Mouse (Mus musculus) 3134 (cell line): Measurements from ENCODE around the gene 2310022A10Rik.

ENCODE experiments used
- DNase-seq: peaks from one replicate; pipeline ENCODE4 v3.0.0-alpha.2; 2011; ENCODE audit warnings: low spot score; ENCODE audit not compliant: insufficient read length; ENCODE audit errors: extremely low read depth

The 2310022A10Rik gene

DNA sequence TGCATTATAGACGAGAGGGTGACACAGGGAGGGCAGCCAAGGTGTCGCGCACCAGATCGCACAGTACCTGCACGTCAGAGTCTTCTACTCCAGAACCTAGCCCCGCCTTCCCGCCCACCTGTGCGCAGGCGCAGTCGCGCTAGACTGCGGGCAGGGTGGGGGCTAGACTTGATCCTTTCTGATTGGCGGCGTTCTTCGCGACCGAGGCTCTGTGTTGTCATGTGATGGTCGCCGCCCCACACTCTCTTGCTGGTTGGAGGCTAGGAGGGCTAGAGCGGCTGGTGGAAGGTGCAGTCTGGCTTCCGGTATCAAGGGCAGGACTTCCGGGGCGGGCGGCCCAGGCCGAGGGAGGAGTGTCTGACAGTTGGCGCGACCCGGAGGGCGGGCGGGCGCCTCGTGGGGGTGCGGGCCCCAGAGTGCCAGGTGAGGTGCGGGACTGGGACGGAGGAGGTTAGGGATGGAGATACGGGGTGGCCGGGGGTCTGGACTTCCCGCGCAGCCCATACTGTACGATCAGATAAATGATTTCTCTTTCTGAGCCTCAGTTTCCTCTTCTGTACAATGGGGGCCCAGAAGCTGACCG lies at the start of gene 2310022A10Rik, which contains the start of gene Pld3:
Gene 2310022A10Rik, plus strand, starts transcription at position 303 of the 583 bp plus-strand sequence.
Gene Pld3, minus strand, starts transcription at position 288 of the 583 bp plus-strand sequence.
- peak; percentile 92 for DNase-seq

DNA sequence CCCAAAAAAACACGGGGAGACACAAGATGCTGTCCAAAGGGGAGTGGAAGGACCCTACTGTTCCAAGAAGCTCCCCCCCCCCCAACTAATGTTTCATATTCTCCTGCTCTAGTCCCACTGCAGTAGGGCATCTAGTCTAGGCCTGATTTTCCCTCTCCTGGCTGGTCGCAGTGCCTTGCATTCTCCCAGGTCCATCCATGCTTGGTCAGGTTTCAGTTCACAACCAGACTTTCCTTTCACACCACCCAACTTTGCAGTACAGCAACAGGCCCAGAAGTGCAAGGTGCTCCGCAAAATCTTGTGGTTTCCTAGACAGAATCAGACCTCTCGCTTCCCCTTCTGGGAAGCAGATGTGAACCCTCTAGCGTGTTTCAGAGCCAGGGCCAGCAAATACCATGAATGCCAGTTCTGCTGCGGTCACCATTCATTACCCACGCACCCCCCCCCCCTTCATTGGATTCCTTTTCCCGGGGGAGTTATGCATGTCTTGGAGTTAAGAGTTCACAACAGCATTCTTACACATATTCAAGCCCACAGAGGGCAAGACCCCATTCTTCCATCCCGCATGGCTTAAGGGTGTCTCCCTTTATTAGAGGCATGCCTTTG lies 46.2 kb upstream of the 2310022A10Rik start:
- DNase-seq: peak; percentile 71

DNA sequence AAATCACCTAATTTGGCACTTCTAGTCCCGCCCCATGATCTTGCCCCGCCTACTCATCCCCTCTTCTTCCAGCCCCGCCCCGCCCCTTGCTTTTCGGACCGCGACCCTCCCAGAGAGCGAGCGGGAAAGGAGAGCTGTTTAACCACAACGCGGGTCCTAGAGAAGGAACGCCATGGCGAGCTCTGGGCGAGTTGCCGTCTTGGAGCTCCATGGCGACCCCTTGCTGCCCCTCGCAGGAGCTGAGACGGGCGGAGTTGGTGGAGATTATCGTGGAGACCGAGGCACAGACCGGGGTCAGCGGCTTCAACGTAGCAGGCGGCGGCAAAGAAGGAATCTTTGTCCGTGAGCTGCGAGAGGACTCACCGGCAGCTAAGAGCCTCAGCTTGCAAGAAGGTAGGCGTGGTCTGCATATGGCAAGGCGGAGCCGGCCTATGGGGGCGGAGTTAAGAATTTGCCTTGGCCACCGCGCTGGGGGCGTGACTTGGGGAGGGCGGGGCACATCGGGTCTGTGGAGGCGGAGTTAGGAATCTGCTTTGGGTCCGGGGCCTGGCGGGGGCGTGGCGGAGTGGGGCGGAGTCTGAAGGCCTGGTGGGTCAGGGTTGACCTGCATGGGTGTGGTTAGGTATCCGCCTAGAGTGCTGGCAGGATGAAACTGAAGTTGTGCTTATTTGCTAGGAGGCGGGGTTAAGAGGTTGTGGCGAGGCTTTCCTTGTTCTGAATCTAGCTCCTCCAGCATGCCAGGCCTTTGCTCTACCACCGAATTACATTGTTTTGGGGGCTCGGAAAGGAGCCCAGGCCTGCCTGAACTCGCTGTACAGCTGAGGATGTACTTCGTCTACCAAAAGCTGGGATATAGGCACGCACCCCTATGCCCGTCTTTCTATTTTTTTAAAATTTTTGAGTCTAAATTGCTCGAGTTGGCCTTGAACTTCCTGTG lies 45.1 kb upstream of the 2310022A10Rik start:
- DNase-seq: peak; percentile 99

DNA sequence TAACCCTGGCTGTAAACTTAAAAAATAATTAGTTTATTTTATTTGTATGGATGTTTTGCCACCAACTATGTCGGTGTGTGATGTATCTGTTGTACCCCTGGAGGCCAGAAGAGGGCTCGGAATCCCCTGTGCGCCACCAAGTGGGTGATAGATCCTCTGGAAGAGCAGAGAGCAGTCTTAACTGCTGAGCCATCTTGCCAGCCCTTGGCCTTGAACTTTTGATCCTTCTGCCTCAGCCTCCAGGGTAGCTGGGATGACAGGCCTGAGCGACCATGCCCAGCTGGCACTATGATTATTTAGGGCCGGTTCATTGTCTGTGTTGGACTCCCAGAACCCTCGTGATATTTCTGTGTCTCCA lies 44.4 kb upstream of the 2310022A10Rik start:
- no peak for DNase-seq

DNA sequence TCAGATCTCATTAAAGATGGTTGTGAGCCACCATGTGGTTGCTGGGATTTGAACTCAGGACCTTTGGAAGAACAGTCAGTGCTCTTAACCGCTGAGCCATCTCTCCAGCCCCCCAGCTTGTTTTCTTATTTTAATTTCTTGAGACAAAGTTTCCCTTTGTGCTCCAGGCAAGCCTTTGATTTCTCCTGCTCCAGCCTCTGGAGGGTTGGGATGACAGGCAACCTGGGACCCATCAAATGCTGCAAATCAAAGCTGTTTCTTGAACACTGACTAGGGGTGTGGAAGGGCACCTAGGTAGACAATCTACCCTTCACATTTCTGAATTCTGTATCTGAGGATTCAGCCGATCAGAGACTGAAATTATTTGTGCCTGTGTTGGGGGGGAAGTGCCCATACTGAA lies 42.2 kb upstream of the 2310022A10Rik start:
- DNase-seq: no peak

DNA sequence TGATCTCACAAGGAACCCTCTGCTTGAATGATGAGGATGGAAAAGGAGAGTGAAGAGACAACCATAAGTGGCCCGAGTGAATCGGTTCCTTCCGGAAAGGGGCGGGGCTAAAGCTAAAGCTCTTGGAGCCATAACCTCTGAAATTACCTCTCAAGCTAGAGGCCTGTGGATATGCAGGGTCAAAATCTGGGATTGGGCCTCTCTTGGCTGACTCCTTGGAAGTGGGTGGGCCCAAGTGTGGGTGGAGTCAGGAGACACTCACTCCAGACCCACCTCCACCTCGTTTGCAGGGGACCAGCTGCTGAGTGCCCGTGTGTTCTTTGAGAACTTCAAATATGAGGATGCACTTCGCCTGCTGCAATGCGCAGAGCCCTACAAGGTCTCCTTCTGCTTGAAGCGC lies 38.1 kb upstream of the 2310022A10Rik start:
- no peak for DNase-seq

DNA sequence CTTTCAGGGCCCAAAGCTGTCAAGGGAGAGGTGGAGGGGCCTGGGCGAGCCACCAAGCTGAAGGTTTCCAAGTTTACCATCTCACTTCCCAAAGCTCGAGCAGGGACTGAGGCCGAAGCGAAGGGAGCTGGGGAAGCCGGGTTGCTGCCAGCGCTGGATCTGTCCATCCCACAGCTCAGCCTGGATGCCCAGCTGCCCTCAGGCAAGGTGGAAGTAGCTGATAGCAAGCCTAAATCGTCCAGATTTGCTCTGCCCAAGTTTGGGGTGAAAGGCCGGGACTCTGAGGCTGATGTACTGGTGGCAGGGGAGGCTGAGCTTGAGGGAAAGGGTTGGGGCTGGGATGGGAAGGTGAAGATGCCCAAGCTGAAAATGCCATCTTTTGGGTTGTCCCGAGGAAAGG lies 34.7 kb upstream of the 2310022A10Rik start:
- no peak for DNase-seq

DNA sequence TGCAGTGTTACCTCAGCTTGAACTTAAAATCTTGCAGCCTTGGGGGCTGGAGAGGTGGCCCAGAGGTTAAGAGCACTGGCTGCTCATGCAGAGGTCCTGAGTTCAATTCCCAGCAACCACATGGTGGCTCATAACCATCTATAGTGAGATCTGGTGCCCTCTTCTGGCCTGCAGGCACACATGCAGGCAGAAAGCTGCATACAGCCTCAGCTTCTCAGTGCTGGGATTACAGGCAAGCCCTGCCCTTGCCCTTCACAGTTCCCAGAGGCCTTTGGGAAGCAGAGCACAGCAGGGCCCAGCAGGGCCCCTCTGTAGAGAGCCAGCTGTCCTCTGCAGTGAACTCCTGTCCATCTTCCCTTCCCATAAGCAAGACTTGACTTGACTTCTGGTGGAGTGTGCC lies 32.9 kb upstream of the 2310022A10Rik start:
- DNase-seq: no peak

DNA sequence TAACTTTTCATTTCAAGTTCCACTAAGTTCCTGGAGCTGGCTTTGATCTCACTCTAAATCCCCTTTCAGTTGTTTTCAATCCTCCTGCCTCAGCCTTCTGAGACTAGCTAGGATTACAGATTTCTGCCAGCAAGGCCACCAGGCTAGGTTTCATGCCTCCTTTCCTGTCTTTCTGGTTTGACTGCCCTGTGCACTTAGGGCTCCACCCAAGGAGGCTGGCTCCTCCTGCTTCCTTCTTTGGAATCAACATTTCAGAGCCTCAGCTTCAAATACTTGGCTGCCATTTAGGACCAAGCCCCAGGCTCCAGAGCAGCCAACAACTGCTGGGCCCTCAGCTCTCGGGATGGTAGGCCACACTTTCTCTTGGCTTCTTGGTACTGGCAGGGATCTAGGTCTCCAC lies 32.4 kb upstream of the 2310022A10Rik start:
- DNase-seq: no peak

DNA sequence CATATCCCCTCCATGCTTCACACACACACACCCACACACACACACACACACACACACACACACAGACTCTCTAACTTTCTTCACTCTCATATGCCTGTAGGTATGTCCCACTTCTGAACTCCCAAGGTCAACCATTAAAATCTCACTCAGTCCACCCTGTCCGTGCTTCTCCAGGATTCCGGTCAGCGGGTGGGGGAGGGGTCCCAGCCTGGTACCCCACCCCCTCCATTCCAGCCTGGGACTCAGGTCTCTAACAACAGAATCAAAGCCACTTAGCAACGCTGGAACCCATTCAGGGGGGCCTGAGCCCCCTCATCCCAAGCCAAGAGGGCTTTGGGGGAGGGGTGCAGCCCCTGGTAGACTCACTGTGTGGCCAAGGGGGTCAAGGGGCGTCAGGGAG lies 30.1 kb upstream of the 2310022A10Rik start, which contains the start of gene Hipk4:
Gene Hipk4, plus strand, starts transcription at position 301 of the 400 bp plus-strand sequence.
- DNase-seq: no peak

DNA sequence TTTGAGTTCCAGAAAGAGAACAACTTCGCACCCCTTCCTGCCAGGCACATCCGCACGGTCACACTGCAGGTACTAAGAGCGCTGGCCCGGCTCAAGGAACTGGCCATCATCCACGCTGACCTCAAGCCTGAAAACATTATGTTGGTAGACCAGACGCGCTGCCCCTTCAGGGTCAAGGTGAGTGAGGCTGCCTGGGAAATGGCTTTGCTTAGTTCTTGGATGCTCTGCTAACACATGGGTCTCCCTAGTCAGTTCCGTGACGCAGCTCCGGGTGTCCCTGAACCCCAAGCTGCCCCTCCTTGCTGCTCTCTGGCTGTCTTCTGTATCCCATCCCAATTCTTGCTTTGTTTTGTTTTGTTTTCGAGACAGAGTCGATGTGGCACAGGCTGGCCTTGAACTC lies 29.2 kb upstream of the 2310022A10Rik start:
- DNase-seq: no peak

DNA sequence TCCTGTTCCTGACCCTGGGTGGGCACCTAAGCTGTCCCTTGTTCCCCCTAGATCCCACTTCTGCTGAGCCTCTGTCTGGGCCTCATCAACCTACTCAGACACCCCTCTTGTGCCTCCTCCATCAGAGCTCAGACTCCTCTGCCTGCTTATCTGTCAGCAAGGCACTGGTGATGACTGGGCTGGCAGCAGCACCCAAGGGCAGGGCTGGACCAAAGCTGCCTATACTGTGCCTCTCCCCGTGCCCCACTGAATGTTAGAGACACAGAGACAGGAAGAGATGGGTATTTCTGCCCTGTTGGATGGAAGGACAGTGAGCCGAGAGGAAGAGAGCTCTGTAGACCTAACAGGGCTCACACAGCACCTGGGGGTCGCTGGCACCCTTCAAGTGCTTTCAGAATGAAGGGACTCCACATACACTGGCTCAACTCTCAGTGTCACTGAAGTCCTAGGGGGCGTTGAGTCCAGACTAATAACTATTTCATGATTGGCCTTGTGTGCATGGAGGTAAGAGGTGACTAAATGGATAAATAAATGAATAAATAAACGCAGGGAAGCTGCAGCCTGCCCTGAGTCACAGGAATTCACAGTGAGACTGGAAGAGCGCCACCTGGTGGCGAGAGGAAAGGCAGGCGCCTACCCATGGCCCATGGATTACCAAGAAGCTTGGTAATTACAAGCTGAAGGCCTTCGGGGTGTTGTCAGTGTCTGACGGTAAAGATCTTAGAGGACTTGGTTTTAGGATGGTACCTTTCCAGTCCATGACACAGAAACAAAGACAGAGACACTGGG lies 26.8 kb upstream of the 2310022A10Rik start:
- DNase-seq: peak; percentile 41

DNA sequence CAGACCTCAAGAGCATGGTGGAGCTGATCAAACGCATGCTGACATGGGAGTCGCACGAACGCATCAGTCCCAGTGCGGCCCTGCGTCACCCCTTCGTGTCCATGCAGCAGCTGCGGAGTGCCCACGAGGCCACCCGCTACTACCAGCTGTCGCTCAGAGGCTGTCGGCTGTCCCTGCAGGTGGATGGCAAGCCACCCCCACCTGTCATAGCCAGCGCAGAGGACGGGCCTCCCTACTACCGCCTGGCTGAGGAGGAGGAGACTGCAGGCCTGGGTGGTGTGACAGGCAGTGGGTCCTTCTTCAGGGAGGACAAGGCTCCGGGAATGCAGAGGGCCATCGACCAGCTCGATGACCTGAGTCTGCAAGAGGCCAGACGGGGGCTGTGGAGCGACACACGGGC lies 24.0 kb upstream of the 2310022A10Rik start:
- DNase-seq: no peak

DNA sequence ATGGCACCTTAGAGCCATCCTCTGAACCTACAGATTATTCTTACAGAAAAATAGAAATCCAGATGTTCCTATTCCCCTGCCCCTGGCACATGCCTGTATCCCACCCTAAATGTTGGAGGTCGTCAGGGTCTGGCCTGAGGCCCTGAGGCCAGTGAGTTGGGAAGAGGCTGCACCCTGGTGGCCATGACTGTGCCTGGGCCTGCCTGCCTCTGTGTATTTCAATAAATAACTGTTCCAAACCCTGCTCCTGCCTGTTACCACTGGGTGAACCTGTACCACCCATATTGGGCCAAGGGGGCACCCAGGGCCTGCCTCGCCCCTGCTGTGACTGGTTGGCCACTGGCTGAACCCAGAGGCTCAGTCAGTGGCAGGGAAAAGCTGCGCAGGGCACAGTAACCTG lies 22.1 kb upstream of the 2310022A10Rik start:
- no peak for DNase-seq

DNA sequence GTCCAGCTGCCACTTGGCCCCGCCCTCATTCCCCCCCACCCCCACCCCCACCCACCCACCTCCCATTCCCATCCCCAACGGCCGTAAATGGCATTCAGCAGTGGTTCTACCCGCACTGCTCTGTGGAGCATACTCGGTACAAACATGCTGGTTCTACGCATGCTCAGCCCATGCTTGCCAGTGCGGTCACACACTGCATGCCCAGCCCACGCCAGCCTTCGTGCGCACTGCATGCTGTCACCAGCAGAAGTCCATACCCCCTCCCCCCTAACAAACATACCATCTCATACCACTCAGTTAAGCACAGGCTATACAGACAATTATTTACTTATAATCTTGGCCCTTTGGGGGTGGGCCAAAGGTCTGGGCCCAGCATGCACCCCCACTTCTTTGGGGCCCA lies 21.3 kb upstream of the 2310022A10Rik start:
- DNase-seq: no peak

DNA sequence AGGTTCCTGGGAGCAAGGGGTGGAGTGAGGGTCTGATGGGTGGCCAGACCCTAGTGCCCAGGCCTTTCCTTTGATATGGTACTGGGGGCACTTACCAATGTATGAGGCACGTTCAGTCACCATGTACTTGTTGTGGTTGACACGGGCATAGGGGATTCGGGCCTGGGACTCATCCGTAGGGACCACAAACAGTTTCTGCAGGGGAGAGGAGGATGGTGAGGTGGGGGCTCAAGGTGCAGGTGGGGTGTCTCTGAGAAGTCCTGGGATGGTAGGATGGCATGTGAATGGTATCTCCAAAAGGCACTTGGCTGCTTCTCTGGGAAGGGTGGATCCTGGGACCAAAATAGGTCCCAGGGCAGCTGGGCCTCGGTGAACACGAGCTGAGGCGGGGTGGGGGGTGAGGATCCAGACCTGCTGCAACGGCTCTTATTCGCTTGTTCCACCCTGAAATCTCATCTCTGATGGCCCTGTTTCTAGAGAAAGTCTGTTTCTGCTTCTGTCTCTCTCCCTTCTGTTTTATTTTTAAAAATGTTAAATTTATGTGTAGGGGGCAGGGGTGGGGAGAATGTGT lies 20.5 kb upstream of the 2310022A10Rik start:
- no peak for DNase-seq

DNA sequence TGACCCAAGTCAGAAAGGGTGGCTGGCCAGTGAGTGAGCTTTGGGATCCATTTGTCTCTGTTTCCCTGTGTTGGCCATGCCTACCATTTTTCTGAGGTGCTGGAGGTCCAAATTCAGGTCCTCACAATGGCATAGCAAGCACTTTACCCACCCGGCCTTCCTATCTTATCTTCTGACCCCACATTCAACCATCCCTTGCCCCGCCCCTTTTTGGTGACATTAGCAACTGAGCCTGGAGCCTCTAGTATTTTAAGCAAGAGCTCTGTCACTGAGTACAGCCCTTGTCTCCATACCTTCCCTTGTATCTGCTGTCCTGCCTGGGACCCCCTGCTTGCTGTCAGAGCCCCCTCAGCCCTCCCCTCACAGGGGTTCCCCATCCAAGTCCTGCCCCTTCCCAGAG lies 17.6 kb upstream of the 2310022A10Rik start:
- no peak for DNase-seq

DNA sequence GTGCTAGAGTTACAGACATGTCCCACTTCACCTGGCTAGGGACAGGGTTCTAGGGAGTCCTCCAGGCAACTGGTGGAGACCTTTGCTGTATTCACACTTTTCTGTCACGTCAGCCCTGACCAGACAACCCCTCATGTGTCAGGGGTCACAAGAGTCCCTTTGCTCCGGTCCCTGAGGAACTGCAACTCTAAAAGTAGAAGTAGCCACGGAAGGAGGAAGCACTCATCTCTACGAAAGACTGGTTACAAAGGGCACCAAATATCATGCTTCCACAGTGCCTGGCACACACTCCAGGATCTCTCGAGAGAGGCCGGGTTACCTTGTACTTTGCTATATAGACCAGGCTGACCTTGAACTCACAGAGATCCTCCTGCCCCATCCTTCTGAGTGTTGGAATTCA lies 16.4 kb upstream of the 2310022A10Rik start:
- no peak for DNase-seq

DNA sequence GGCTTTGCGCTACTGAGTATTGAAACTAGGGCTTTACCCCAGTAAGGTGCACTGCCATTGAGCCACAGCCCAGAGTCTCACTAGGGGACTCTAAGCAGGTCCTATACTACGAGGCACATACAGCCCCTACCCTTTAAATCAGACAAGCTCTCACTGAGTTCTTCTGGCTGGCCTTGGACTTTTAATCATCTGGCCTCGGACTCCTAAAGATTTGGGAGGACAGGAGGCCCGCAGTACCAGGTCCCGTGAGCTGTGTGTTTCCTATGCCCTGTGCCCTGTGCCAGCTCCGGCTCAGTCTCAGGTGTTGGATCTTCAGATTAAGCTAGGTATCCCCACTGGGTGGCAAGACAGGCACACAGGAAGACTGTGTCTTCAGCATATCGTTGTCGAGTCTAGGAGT lies 15.0 kb upstream of the 2310022A10Rik start:
- DNase-seq: no peak

DNA sequence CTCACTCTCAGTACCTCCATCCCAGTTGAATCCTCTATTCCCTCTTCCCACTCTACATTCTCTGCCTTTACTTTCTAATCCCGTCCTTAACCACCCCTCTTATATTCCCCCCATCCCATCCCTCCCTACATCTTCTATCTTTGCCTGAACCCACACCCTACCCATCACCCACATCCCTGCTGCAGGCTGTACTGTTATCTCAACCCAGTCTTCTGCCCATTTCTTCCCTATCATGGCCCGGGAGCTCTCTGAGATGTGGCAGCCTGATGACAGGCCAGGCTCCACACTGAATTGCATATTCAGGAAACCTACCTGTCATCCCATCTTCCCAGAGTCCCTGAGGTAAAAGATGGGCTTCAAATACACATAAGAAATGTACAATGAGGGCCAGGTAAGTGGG lies 14.2 kb upstream of the 2310022A10Rik start:
- no peak for DNase-seq

DNA sequence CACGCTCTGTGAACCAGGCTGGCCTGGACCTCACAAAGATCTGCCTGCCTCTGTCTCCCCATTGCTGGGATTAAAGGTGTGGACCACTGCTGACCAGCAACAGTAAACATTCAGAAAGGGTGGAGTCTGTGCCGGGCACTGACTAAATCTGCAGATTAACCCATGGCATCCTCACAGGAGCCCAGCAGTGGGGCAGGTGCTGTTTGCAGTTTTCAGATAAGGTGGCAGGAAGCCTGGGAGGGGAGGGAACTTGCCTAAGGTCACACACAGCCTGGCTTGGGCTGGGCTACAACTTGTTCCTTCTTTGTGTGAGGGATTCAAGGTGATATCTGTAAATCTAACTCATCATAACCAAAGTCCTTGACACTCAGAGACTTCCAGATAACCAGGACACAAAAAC lies 12.5 kb upstream of the 2310022A10Rik start:
- DNase-seq: no peak
